Mouse (Mus musculus) heart, embryonic 14.5 days (tissue): Measurements from ENCODE around the gene P3h2. TPM values are rescaled to one million over a fixed set of nuclear protein-coding genes. Genes with fewer than 3 reads are reported as not detected.

Source experiments
- ATAC-seq: fragments of 200-750 bp; cut with Nextera tagmentation; 2 replicates; pipeline ENCODE4 v1.8.0; 2017; ENCODE audit warnings: low read depth, moderate TSS enrichment; ENCODE audit not compliant: insufficient number of reproducible peaks, insufficient read depth, low FRiP score
- H3K27ac ChIP-seq, 2 experiments: fragments of 200-500 bp in 1 of 2; fragments of 300-500 bp in 1 of 2; sonication (generic) in 1 of 2; replicated peaks in 1 of 2; 2 replicates each; pipeline ENCODE4 v1.5.1; 2012 to 2014; ENCODE audit warnings: low read depth in 2 of 2, low read length in 2 of 2, control low read depth in 1 of 2, mild to moderate bottlenecking in 1 of 2, mixed read lengths in 1 of 2; ENCODE audit not compliant: control insufficient read depth in 1 of 2, insufficient read depth in 1 of 2
- H3K27me3 ChIP-seq: fragments of 300-500 bp; sonication (generic); 2 replicates; pipeline ENCODE4 v1.6.1; 2014; ENCODE audit warnings: mild to moderate bottlenecking, low read length, control low read depth; ENCODE audit not compliant: control insufficient read depth, insufficient read depth
- H3K36me3 ChIP-seq: fragments of 300-500 bp; sonication (generic); 2 replicates; pipeline ENCODE4 v1.6.1; 2014; ENCODE audit warnings: mild to moderate bottlenecking, control low read depth, low read length, mixed read lengths; ENCODE audit not compliant: control insufficient read depth, insufficient read depth
- H3K4me1 ChIP-seq, 2 experiments: fragments of 200-500 bp in 1 of 2; fragments of 300-500 bp in 1 of 2; sonication (generic) in 1 of 2; 2 replicates each; pipeline ENCODE4 v1.6.1; 2012 to 2014; ENCODE audit warnings: low read length in 2 of 2, control low read depth in 1 of 2, mixed read lengths in 1 of 2; ENCODE audit not compliant: control insufficient read depth in 2 of 2, insufficient read depth in 2 of 2
- H3K4me2 ChIP-seq: fragments of 300-500 bp; sonication (generic); 2 replicates; pipeline ENCODE4 v1.6.1; 2014; ENCODE audit warnings: mild to moderate bottlenecking, low read length
- H3K4me3 ChIP-seq, 2 experiments: fragments of 200-500 bp in 1 of 2; fragments of 300-500 bp in 1 of 2; sonication (generic) in 1 of 2; 2 replicates each; pipeline ENCODE4 v1.5.1; 2012 to 2014; ENCODE audit warnings: low read length in 2 of 2, mild to moderate bottlenecking in 2 of 2, control low read depth in 1 of 2, low read depth in 1 of 2, moderate library complexity in 1 of 2; ENCODE audit not compliant: control insufficient read depth in 1 of 2, insufficient read depth in 1 of 2
- H3K9ac ChIP-seq: fragments of 300-500 bp; sonication (generic); 2 replicates; pipeline ENCODE4 v1.6.1; 2014; ENCODE audit warnings: mild to moderate bottlenecking, low read length
- H3K9me3 ChIP-seq: fragments of 300-500 bp; sonication (generic); 2 replicates; pipeline ENCODE4 v1.6.1; 2016; ENCODE audit warnings: low read length, control low read depth; ENCODE audit not compliant: control insufficient read depth
- WGBS: fragments of 180-500 bp; shearing (Covaris S2); extraction: QIAGEN DNeasy Blood & Tissue Kit; methylation state at CpG from one replicate; pipeline ENCODE4 v1.1.7; 2014; 5-methylcytosine and 5-hydroxymethylcytosine counted together
- polyA plus RNA-seq: library from polyadenylated mRNA; unstranded; fragments of >200 nt; fragmentation: Nextera tagmentation; extraction: Ambion mirVana; gene quantifications from 2 replicates; pipeline ENCODE4 v1.2.1, GENCODE M21; 2014

P3h2 gene
- polyA plus RNA-seq, 1 experiment from 2014 or later, result 9.5 TPM

DNA sequence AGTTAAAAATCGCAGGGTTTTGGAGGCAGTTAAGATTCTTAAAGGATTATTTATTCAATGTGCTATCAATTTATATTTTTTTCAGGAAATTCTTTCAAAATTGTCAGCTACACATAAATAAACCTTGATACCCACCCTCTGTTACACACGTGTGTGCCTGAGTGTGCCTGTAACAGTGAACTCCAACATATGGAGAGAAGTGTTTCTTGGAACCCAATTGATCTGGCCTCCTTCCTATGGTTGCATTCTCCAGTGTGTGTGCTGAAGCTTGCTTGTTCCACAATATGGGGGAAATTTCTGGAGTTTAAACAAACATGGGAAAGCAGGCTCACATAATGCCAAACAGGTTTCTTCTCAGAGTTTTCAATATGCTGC, 63.7 kb downstream of the P3h2 start:
- peak overlapping the region; percentile 79 to 80 for H3K27ac ChIP-seq
- ATAC-seq, result no peak
- 31% methylated on average over 2 of the region's 2 CpGs for WGBS
- 0 out of 2 replicates have a peak overlapping the region, but pooled peaks have one; percentile 5 for H3K9ac ChIP-seq
- peak overlapping the region in 1 of 2 experiments; percentile 5; a peak in 1 of 4 replicates for H3K4me3 ChIP-seq
- no peaks in the 10 kb centered on the region for H3K27me3 ChIP-seq
- no peaks in the 10 kb centered on the region for H3K9me3 ChIP-seq
- H3K4me1 ChIP-seq, result peaks cover 10 to 31% of the 10 kb centered on the region in 2 experiments
- peak overlapping the region; percentile 45 for H3K4me2 ChIP-seq
- H3K36me3 ChIP-seq, result no peaks in the 10 kb centered on the region

- H3K36me3 ChIP-seq, result no peaks in the 10 kb centered on the region
- peak overlapping the region; percentile 79 to 80 for H3K27ac ChIP-seq
- peak overlapping the region in 1 of 2 experiments; percentile 5; a peak in 3 of 4 replicates for H3K4me3 ChIP-seq
- peak overlapping the region; percentile 19 for H3K9ac ChIP-seq
- peak; percentile 84 for ATAC-seq
- peaks cover 10 to 30% of the 10 kb centered on the region in 2 experiments for H3K4me1 ChIP-seq
- 5% methylated on average over 12 of the region's 12 CpGs for WGBS
- no peaks in the 10 kb centered on the region for H3K27me3 ChIP-seq
- peak overlapping the region; percentile 45 for H3K4me2 ChIP-seq
- no peaks in the 10 kb centered on the region for H3K9me3 ChIP-seq
These were observed 64.3 kb downstream of the P3h2 start for GRCm38 (mm10) chr16:26041021-26041928.

DNA sequence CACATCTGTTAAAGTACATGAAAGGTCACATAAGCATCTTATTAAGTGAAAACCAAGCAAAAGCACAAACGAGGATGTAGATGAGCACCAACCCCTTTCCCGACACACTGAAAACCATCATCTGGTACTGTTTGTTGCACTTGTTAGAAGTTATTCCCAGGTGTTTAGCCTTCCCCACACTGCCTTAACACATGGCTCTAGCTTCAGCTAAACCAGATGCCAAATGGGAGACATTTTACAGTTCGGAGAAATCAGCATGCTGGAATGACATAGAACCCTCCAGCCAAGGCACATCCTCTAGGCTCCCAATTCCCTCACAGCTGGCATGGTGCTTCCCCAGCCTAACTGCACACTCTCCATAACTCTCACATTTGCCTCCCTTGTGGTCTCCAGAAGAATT, 66.3 kb downstream of the P3h2 start:
- WGBS, result 79% methylated on average over 3 of the region's 3 CpGs
- peaks cover 10 to 36% of the 10 kb centered on the region in 2 experiments for H3K4me1 ChIP-seq

GRCm38 (mm10) chr16:26035525-26035924, 70.1 kb downstream of the P3h2 start:
- H3K4me1 ChIP-seq, result 0 out of 4 replicates have a peak, but pooled peaks cover 0 to 8% of the 10 kb centered on the region in 2 experiments
- no peak for ATAC-seq
- 55% methylated on average over 3 of the region's 3 CpGs for WGBS
- no peaks in the 10 kb centered on the region for H3K27me3 ChIP-seq
- no peak overlapping the region for H3K27ac ChIP-seq
- H3K36me3 ChIP-seq, result no peaks in the 10 kb centered on the region
- no peak overlapping the region for H3K4me2 ChIP-seq
- no peak overlapping the region for H3K4me3 ChIP-seq
- H3K9ac ChIP-seq, result no peak overlapping the region
- no peaks in the 10 kb centered on the region for H3K9me3 ChIP-seq

More for the DNA sequence above, 66.3 kb downstream of the P3h2 start:
- Histone ChIP-seq H3K4me3 (no peak overlapping the region), H3K27me3 (no peaks in the 10 kb centered on the region), H3K27ac (no peak overlapping the region), H3K9me3 (no peaks in the 10 kb centered on the region), H3K9ac (no peak overlapping the region), H3K36me3 (no peaks in the 10 kb centered on the region), H3K4me2 (no peak overlapping the region)
- no peak for ATAC-seq

- H3K9me3 ChIP-seq, result no peaks in the 10 kb centered on the region
- no peak for ATAC-seq
- H3K27me3 ChIP-seq, result no peaks in the 10 kb centered on the region
- H3K9ac ChIP-seq, result no peak overlapping the region
- 70% methylated on average over 5 of the region's 5 CpGs for WGBS
- no peak overlapping the region; a peak in 1 of 4 replicates for H3K27ac ChIP-seq
- no peaks in the 10 kb centered on the region for H3K36me3 ChIP-seq
- H3K4me2 ChIP-seq, result no peak overlapping the region
- H3K4me3 ChIP-seq, result no peak overlapping the region
- 0 out of 4 replicates have a peak, but pooled peaks cover 0 to 6% of the 10 kb centered on the region in 2 experiments for H3K4me1 ChIP-seq
These were observed 70.5 kb downstream of the P3h2 start for GRCm38 (mm10) chr16:26035079-26035478.

DNA sequence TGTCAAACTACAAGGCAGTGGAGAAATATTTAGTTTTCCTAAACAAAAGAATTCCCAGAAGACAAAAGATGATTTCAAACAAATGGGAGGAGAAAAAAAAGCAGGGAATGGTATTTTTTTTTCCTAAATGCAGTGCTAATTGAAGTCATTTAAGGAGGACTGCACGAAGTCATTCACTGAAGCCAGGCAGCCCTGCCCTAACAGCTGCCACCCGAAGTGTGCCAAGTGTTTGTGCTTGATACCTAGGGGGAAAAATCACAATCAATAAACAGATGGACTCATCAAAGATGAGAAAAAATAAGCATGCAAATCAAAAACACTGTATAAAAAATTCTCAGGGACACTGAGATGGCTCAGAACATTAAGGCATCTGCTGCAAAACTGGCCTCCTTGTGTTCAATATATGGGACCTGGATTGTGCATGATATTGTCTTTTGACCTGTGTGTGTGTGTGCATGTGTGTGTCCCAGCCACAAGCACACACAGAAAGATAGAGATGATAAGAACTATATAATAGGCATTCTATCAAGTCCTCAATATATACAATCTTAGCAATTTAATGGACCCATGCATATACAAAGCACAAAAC, 76.1 kb downstream of the P3h2 start:
- Histone ChIP-seq H3K9me3 (no peaks in the 10 kb centered on the region), H3K9ac (no peak overlapping the region), H3K4me3 (no peak overlapping the region), H3K4me2 (no peak overlapping the region), H3K27me3 (no peaks in the 10 kb centered on the region), H3K27ac (no peak overlapping the region), H3K4me1 (peaks cover 2 to 5% of the 10 kb centered on the region in 2 experiments; a peak in 2 of 4 replicates), H3K36me3 (no peaks in the 10 kb centered on the region)
- no peak for ATAC-seq
- 59% methylated on average over 2 of the region's 2 CpGs for WGBS

GRCm38 (mm10) chr16:26026416-26026815, 79.2 kb downstream of the P3h2 start:
- Histone ChIP-seq H3K4me2 (no peak overlapping the region), H3K27ac (no peak overlapping the region), H3K4me1 (peaks cover 2 to 10% of the 10 kb centered on the region in 2 experiments; a peak in 2 of 4 replicates), H3K9me3 (no peaks in the 10 kb centered on the region), H3K4me3 (no peak overlapping the region), H3K9ac (no peak overlapping the region), H3K27me3 (no peaks in the 10 kb centered on the region), H3K36me3 (no peaks in the 10 kb centered on the region)
- WGBS, result 81% methylated on average over 3 of the region's 3 CpGs
- no peak for ATAC-seq
